Mouse (Mus musculus): Measurements from ENCODE around the gene Snx29.

DNA sequence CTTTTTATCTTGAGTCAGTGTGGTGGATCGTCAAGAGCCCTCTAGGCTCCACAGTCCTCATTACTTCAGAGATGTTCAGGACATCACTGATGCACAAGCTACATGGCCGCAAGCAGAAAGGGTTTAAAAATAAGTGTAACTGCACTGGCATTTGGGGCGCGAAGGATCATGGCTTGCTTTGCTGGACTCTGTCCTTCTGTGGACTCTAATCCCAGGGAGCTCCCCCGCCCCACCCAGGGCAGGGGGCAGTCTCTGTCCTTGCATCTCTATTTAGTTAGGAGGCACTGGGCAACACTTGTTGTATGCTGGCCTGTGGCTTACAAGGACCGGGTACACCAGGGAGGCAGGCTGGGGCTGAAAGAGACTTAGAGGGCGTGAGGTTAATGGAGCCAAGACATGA lies 419.6 kb downstream of the Snx29 start:
- TF ChIP-seq POLR2A (IDR thresholded peaks at IDR 0.05; ENCODE audit: insufficient read depth, low read depth, low read length) (no peak), CTCF (IDR thresholded peaks at IDR 0.05) (no peak), EP300 (IDR thresholded peaks at IDR 0.05; ENCODE audit: insufficient read depth, low read depth, low read length) (no peak)

Data from heart, adult 2 months (tissue).